Mouse (Mus musculus): Measurements from ENCODE around the gene Ino80d. TPM values are rescaled to one million over a fixed set of nuclear protein-coding genes. Genes with fewer than 3 reads are reported as not detected.
"Not testable (repeated sequence)": the region's sequence is repeated elsewhere in the genome, so short reads cannot be mapped to it uniquely, and the experiment has no call there.

Ino80d gene
- 10 to 100 TPM; 18.9 to 21.1 TPM for total RNA-seq (2021)

- intact Hi-C loops (cut with DNase I): loop anchor here (2.0 kb wide), 1 partner anchor 61 kb away; no protein-coding TSS in a partner anchor
- DNase-seq: peak; percentile 75 to 86
These were observed at the start of gene Ino80d for GRCm38 (mm10) chr1:63114136-63114781. Gene Ino80d, minus strand, starts transcription at chr1:63114667.

DNA sequence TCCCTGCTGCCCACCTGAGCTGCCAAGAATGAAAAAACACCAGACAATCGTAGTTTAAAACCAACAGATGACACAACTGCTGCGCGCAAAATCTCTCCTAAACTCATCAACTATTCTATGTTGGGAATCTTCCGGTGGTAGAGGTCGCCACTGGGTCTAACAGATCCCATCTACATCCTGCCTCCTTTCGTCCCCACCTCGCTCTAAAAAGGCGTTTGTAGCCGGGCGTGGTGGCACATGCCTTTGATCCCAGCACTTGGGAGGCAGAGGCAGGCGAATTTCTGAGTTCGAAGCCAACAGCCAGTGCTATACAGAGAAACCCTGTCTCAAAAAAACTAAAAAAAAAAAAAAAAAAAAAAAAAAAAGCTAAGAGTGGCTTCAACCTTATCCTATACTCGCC, 25.8 kb upstream of the Ino80d start:
- no peak for DNase-seq
- intact Hi-C loops (cut with DNase I): no loop called here

DNA sequence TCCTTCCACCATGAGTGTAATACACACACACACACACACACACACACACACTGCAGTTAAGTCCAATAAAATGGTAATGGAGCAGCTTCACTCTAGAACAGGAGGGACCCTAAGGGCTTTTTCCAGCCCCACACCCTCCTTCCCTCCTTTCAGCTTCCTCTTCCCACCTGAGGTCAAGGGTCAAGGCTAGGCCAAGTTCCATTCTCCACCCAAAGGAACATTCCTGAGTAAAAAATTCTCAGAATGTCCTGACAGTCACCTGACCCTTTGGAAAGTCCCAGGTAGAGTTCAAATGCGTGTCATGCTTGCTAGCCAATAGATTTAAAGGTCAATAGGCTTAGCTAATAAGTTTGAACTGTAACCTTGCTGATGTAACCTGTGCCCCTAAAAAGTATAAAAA, 24.1 kb upstream of the Ino80d start:
- intact Hi-C loops (cut with DNase I); DNase-seq: not testable (repeated sequence)

DNA sequence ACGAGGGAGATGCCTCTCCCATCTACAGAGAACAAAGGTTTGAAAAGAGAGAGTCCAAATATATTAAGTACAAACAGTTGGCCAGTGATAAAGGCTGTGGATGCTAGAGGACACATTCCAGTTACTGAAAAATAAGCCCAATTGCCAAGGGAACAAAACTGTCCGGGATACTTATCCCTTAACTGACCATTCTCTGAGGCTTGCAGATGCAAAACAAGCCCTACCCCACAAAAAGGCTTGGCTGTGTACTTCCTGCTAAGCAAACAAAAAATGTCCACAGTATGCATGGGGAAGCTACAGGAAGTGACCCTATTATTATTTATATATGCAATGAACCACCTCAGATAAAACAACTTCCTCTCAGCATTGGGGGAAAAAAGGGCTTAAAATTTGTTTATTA, 23.5 kb upstream of the Ino80d start:
- intact Hi-C loops (cut with DNase I): no loop called here
- DNase-seq: no peak

DNA sequence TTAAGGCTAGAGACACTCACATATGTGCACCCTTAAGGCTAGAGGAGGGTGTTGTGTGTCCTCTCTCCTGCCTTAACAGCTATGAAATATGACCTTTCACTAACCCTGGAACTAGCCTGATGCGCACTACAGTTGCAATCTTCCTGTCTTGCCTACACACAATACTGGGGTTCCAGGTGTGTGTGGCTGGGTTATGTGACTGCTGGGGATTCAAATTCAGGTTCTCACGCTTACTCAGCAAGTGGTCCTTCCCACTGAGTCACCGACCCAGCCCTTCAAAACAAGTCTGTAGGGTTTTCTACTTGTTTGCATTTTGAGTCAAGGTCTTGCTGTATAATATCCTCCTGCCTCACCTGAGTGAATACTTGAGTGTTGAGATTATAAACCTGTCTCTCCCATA, 20.1 kb upstream of the Ino80d start:
- intact Hi-C loops (cut with DNase I): no loop called here

GRCm38 (mm10) chr1:63131766-63132165, 17.3 kb upstream of the Ino80d start:
- intact Hi-C loops (cut with DNase I): no loop called here
- DNase-seq: no peak

More for the DNA sequence above, 20.1 kb upstream of the Ino80d start:
- no peak for DNase-seq

DNA sequence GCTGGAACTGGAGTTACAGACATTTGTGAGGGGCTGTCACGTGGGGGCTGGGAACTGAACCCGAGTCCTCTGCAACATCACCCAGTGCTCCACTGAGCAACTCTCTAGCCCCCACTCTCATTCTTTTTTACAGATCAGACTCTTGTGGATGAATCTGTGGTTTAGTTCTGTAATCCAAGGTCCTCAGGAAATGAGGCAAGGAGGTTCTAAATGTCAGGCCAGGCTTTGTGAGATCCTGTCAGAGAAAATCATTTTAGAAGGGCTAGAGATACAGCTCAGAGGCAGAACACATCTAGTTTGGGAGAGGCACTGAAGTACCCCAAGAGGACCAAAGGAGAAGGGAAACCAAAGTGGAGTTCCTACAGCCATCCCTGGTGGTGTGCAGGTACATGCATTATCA, 16.4 kb upstream of the Ino80d start:
- DNase-seq: no peak
- intact Hi-C loops (cut with DNase I): no loop called here

DNA sequence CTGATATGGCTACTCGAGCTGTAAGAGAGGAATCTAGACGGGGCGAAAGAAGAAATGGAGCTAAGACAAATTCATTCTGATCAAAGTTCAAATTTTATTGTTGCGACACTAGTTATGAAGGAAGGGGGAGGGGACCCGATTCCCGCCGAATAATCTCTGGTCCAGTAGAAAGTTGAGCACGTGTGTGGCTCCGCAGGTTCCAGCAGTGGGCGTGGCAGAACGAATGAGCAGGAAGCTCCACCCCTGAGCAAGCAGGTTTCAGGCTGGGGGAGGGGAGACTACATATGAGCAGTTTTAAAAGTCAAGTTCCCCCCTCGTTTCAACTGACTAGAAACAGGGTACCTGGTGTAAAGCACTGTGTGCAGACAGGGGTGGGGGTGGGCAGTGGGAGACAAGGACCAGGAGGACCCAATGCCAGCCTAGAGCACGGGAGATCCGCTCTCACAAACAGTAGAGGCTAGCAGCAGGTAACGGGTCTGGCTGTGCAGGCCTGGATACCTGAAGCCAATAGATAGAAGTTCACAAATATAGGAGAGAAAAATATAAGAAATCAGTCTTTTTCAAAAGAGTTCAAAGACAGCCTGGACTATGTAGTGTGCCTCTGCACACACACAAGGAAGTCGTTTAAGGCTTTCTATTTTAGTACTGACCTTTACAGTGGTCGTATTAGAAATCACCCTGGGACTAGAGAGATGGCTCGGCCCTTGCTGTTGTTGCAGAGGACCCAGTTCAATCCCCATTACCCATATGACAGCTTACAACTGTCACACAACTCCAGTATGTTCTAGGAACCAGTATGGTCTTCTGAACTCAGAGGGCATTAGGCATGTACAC, 15.6 kb upstream of the Ino80d start:
- DNase-seq: no peak
- intact Hi-C loops (cut with DNase I): no loop called here

DNA sequence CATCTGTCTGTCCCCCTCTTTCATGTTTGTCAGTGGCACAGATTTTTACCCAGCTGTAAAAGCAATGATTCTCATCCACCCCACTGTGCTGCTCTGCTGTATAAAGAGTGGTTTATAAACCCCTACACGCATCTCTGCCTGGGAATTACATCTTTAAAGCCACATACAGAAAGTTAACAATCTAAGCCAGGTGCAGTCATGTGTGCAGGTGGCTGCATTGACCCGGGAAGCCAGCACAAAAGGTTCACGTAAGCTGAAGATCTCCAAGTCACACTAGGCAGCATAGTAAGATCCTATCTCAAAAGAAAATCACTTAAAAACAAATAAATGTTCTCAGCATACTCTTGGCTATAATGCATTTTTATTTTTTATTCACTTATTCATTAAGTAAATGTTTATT, 14.8 kb upstream of the Ino80d start:
- intact Hi-C loops (cut with DNase I): no loop called here
- DNase-seq: no peak

- intact Hi-C loops (cut with DNase I): no loop called here
- DNase-seq: no peak
These were observed 11.7 kb upstream of the Ino80d start for GRCm38 (mm10) chr1:63126206-63126605.

DNA sequence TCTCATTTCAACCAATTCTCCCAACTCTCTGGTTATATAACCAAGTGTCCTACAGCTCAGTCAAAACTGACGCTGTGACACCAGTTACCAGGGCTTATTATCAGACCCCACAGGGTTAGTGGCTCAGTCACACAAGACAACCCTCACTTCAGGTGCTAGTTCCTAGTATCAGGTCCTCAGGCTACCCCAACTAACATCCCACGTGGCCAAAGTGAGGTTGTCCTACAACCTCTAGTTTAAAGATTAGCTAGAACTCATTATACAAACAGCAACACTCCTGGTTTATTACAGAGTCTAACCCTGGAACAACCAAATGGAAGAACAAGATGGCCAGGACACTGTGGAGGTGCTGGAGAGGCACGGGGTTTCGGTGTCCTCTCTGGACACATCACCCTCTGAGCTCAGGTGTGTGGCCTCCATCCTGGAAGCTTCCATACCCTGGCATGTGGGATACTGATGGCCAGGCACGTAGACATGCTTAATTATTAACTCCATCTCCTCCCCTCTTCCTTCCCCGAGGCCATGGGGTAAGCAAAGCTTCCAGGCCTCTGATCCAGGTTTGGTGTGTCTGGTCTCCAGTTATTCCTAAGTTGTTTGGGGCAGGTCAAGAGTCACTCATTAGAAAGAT, 9.5 kb upstream of the Ino80d start:
- intact Hi-C loops (cut with DNase I): no loop called here
- no peak for DNase-seq

- DNase-seq: no peak
These were observed 7.5 kb upstream of the Ino80d start for GRCm38 (mm10) chr1:63122005-63122404.

GRCm38 (mm10) chr1:63120382-63120781, 5.9 kb upstream of the Ino80d start:
- no peak for DNase-seq
- intact Hi-C loops (cut with DNase I): no loop called here

More at GRCm38 (mm10) chr1:63122005-63122404, 7.5 kb upstream of the Ino80d start:
- intact Hi-C loops (cut with DNase I): no loop called here

DNA sequence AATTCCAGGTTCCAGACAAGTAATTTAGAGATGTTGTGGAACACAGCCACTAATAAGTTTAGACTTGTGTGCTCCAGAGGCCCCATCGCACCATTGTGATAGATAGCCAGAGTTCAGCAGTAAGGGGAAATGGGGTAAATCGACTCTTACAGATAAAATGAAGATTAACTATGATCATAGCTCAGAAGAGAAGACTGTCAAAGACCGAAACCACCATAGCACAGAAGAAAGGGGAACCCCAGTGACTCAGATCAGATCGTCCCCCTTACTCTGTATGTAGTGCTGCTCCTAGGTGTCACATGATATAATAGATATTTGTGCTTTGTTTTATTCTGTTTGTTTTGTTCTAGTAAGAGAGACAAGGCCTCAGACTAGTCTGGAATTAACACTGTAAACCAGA, 5.2 kb upstream of the Ino80d start:
- no peak for DNase-seq
- intact Hi-C loops (cut with DNase I): no loop called here

DNA sequence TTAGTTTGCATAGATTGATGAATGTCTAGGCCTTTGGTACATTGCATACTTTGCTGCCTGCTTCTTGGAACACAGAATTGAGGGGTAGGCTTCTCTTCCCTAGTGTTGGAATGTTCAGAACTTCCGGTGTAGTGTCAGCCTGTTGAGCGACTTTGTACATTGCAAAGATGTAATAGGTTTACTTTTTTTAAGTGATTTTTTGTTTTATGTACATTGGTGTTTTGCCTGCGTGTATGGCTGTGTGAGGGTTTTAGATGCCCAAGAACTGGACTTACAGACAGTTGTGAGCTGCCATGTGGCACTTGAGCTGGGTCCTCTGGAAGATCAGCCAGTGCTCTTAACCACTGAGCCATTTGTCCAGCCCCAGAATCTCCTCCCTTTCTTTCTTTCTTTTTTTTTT, 1.1 kb upstream of the Ino80d start:
- DNase-seq: no peak
- intact Hi-C loops (cut with DNase I): loop anchor here (2.0 kb wide), 1 partner anchor 59 kb away; no protein-coding TSS in a partner anchor

DNA sequence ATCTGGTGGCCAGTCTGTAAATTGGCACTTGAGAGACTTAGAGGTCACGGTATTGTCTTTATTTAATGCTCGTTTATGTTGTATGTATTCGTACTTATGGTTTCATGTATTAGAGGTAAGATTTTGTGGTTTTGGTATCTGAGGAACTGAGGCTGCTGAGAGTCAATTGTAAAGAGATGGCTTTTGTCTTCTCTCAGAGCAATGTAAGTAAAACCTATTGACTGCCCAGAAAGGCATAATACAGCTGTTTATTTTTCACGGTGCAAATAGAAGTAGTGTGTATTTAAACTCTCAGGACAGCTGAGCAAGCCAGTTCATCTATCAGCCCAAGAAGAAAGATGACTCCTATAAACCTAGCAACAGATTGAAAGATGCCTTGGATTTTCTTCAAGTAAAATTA, 629 bp upstream of the Ino80d start:
- intact Hi-C loops (cut with DNase I): loop anchor here (2.0 kb wide), 1 partner anchor 60 kb away; no protein-coding TSS in a partner anchor
- no peak for DNase-seq

DNA sequence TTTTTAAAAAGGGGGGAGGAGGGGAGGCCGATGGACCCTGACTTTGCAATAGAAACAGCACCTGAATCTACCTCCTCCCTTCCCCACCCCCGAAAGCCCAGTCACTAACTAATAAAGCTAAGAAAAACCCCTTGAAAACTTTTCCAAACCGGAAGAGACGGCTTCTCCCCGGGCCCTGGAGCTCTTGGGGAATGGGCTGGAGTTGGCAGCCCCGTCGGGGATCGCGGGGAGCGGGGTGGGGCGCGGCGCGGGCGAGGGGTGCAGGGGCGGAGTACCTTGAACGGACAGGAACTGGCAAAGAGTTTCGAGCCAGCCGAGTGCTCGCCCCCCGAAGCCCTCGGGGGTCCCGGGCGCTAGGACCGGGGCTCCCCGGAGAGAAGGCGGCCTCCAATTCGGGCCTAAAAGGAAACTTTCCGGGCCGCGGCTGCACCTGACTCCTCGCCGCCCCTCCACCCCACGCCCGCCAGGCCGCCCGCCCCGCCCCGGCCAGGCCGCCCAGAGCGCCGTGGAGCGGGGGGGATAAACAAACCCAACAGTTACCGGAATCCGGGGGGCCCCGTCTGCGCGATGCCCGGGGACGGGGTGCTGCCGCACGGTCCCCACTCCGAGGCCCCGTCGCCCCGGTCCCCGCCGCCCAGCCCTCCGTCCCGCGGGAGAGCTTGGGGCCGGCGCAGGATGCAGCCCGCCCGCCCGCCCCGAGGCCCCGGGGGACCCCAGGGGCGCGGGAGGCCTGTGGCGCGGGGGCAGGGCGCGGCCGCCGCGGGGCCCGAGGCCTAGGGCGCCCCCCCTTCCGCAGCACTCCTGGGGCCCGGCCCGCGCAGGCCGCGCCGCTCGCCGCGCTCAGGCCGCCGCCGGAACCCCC, 962 bp downstream of the Ino80d start:
- intact Hi-C loops (cut with DNase I): loop anchor here (2.0 kb wide), 1 partner anchor 61 kb away; no protein-coding TSS in a partner anchor
- DNase-seq: peak; percentile 67 to 84

DNA sequence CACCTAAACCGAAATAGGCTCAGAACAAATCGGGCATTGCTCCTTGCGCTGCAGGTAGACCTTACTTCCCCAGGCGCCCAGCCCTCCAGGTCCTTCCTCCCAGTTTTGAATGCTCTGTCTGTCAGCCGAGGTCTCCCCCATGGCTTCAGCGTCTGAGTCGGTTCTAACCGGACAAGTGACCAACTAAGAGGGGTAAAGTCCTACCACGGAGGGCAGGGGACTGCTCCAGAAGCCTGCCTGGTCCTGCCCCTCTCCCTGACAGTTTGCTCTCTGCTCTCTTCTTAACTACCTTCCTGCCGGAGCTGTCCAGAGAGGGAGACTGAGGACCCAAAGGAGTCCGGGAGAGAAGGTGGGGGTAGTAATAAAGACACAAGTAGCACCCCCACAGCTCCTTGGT, 1.6 kb downstream of the Ino80d start:
- intact Hi-C loops (cut with DNase I): no loop called here
- DNase-seq: peak; percentile 31 to 61

DNA sequence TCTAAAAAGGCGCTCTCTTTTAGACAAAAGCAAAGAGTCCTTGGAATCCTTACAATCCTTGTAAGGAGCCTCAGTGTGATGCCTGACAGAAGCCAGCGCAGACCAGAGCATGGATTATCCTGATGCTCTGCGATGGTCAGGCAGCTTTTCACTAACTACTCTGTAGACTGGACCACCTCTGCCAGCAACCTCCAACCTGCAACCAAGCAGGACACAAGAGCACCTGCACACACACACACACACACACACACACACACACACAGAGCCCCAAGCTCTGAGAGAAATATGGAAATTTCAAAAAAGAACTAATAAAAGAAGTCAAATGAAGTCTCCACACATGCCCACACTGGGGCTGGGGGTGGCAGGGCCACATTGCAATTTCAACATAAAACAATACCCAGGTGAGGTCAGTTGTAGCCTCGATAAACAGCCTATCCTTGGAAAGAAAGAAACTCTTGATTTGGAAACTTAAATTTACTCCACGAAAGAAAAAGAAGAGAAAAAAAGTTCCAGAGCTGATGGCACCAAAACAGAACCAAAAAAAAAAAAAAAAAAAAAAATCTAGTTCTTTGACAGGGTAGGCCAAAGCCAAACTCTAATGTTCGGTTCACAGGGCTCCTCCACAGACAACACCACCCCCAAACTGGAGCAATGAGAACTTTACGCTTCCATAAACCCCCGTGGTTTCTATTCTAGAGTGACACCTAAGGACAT, 2.2 kb downstream of the Ino80d start:
- no peak for DNase-seq
- intact Hi-C loops (cut with DNase I): no loop called here
